Mouse (Mus musculus): ENCODE data around the gene Cabin1.

- TF ChIP-seq CTCF (IDR thresholded peaks at IDR 0.05; ENCODE audit: extremely low read depth, insufficient read depth, insufficient read length, insufficient replicate concordance) (no peak), POLR2A (IDR thresholded peaks at IDR 0.05; ENCODE audit: low read depth, low read length) (no peak)
Measured at GRCm38 (mm10) chr10:75694567-75694966, 69.6 kb downstream of the Cabin1 start.

All from spleen, adult 2 months (tissue).